Mouse (Mus musculus): Measurements from ENCODE around the gene Olfr523.
"Not testable (repeated sequence)": the region's sequence is repeated elsewhere in the genome, so short reads cannot be mapped to it uniquely, and the experiment has no call there.

Gene Olfr523

DNA sequence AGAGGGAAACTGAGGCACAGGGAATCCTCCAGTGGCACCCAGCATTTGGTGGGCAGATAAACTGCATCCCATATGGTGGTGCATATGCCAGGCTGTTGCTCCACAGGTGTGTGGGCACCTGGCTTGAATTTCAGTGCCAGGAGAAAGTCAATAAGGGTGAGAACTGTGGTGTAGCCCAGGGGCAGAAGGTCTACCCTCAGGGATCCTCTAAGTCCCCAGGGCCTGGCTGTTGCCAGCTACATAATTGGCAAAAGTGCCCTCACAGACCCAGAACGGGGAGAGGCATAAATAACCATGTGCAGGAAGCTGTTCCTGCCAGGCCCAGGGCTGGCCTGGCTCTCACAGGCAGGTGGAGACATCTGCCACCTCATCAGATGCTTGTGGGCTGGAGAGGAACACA, at the start of gene Olfr523:
Gene Olfr523, plus strand, starts transcription at position 282 of the 400 bp plus-strand sequence.
- DNase-seq (ENCODE audit: low spot score in 2 of 2): no peak

DNA sequence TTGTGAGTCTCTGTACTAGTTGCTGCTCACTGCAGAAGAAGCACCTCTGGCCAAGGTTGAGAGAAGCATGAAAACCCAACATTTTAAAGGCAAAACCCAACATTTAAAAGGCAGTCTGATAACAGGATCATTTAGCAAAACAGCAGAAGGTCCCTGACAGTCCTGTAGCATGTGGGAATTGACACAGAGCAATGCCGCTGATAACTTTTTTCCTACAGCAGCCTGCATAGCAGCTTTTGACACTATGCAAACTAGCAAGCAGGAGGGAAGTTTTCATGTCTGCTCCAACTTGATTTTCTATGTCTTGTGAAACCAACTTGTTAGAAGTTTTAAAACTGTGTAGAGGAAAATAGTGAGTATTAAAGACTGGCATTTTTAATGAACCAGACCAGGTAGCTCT, 48.6 kb upstream of the Olfr523 start:
- no peak for DNase-seq (ENCODE audit: low spot score in 2 of 2)

DNA sequence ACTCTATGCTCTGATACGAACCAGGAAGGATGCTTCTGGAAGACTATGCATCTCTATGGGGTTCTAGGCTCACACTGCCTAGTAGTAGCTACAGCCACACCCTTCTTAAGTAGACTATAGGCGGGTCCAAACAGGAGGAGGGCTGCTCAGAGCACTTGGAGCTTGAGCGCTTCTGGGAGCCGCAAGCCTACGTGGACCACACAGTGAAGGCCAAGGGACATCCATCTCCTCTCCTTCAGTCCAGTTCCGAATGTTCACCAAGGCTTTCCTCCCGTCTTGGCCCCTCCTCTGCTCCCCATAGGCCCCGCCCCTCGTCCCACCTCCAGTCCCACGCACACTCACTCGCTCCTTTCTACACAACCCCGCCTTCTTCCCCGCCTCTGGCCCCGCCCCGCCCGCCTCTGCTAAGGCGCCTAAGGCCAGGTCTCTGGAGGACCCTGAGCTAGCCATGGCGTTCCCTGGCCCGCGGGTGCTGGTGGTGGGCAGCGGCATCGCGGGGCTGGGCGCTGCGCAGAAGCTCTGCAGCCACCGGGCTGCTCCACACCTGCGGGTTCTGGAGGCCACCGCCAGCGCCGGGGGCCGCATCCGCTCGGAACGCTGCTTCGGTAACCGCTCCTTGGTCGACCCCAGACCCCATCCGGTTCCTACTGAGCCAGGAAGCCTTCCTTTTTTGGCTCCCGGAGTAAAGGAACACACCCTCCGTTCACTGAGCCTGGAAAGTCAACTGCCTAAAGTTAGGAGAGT, 47.6 kb upstream of the Olfr523 start:
- peak; percentile 81 to 89 for DNase-seq (ENCODE audit: low spot score in 2 of 2)

DNA sequence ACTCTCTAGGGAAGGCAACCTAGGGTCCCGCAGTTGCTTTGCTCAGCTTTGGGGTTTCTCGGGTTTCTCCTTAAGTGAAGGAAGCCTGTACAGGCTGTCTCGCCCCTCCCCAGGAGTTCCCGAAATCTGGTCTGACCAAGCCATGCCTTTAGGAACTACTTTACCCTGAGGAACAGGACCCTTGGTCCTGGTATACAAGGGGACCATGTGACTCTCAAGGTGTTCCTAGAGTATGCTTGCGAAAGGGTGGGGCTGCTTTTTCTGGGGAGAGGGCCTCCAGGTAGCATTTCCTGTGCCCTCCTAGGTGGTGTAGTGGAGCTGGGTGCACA, 47.0 kb upstream of the Olfr523 start:
- no peak for DNase-seq (ENCODE audit: low spot score in 2 of 2)

DNA sequence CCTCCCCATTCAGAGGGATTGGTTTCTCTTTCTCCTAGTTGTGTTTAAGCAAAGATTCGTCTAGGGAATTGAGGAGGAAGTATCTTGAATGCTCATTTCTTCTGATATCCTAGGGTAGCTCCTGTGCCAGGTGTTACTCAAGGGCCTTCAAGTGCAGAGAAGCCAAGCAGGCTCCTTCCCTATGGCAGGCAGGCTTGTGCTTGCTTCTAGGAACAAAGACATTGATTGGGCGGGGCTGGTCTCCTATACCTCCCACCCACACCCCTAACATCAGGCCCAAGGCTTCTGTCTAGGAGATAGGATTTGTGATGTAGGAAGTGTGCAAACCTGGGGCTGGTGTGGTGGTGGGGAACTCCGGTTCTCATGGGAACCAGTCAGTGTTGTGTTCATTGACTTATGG, 46.1 kb upstream of the Olfr523 start:
- DNase-seq (ENCODE audit: low spot score in 2 of 2): no peak

DNA sequence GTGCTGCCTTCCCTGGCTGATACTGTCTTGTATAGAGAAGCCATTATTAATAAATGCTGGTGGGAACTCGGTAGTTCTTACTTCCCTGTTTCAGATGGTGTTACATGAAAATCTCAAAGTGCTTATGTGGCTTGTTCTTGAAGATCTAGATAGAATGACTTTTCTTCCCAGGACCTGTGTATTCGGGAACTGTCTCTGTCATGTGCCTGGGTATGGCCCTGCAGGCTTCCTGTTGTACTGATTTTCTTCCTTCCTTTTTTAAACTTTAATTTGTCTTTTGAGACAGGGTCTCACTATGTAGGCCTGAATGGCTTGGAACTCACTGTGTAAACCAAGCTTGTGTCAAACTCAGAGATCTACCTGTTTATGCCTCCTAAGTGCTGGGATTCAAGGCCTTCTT, 45.1 kb upstream of the Olfr523 start:
- DNase-seq (ENCODE audit: low spot score in 2 of 2): no peak

DNA sequence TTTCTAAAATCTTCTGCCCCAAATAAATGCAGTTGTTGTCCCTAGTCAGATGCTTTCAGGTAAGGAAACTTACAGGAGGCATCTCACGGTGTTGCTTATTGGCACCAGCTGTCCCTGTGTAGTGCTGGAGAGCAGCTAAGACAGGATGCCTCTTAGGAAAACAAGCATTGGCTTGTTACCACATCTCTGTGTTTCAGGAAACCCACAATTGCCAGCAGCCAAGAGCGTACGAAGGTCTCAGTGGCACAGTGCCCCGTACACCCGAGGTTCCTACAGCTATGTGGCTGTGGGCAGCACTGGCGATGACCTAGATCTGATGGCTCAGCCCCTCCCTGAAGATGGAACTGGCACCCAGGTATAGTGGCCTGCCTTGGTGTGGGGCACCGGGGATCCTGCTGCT, 40.8 kb upstream of the Olfr523 start:
- DNase-seq (ENCODE audit: low spot score in 2 of 2): not testable (repeated sequence)

DNA sequence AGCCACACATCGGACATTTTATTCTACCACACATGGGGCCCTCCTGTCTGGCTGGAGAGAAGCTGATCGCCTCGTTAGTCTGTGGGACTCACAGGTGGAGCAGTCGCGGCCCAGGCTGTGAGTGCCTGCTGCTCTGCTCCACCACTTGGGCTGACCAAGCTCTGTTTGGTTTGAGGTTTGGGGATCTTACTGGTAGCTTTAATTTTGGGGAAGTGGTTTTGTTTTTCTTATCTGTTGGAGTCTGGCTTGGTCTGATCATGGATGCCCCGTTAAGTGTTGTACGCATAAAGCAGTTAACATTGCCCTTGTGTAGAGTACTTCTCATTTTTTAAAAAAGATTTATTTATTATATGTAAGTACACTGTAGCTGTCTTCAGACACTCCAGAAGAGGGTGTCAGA, 39.0 kb upstream of the Olfr523 start:
- DNase-seq (ENCODE audit: low spot score in 2 of 2): not testable (repeated sequence)

DNA sequence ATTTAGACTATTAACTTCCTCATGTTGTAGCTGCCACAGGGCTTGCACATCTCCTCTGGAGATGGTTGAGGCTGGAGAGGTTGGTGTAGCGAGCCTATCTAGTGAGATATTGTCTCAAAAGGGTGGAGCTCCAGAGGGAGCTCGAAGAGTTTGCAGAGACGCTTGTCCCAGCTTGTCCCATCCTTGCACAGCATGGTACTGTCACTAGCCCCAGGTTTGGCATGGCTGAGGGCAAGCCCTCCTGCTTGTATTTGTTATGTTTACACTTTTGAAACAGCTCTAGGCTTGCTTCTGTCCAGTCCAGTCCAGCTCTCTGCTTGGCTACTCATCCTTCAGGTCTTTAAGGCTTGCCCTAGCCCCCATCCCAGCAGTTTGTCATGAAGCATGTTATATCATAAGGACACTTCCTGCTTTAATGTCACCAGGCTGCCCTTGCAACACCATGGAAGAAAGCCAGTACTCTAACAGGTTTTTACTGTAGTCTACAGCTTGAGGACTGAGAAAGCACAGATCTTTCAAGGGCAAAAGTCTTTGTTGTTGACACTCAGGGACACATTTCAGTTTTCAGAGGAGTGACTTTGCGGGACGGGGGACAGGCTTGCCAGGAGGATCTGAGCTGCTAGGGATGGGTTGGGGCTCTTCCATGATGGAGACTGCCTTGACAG, 37.8 kb upstream of the Olfr523 start:
- no peak for DNase-seq (ENCODE audit: low spot score in 2 of 2)

DNA sequence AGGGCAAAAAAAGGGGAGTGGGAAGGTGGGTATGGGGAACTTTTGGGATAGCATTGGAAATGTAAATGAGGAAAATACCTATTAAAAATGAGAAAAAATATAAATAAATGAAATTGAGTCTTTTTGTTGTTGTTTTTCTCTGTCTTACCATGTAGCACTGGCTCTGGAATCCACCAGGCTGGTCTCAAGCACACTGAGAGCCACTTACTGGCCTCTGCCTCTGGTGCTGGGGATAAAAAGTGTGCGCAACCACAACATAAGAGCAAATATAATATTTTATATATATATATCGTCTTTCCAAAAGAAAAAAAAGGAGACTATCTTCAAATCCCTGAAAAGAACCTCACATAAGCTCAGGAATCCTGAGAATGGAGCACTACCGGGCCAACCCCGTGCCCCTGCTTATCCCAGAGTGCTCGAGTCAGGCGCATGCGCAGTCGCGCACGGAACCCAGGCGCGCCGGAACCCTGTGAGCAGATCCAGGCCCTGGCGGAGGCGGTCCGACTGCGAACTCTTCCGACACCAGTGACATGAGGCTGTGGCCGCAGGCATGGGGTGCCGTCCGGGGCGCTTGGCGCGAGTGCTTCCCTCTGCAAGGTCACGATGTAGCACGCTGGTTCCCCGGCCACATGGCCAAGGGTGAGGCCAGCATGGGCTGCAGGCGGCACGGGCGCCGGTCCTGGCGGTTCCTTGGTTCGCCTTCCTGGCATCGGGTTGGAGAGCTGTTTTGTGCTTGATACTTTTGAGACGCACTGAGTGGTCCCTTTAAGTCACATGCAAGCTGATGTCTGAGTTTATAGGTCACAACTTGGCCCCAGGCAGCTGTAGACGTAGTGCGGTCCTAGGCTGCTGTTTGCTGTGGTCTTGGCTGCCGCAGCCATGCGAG, 35.6 kb upstream of the Olfr523 start, which contains the start of gene Mtg1:
Gene Mtg1, plus strand, starts transcription at position 430 of the 886 bp plus-strand sequence.
- DNase-seq (ENCODE audit: low spot score in 2 of 2): peak; percentile 95 to 96

DNA sequence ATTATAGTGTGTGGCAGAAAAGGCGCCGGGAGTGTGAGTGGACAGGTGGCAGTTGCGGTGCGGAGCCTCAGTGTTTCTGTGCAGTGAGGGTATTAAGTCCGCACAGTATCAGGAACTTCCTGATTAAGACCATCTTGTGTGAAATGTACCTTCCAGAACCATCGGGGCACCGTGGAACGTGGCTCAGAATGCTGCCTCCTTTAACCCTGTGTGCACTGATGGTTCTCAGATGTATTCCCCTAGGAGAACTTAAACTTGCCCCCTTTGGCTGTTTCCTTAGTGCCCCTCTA, 35.1 kb upstream of the Olfr523 start:
- no peak for DNase-seq (ENCODE audit: low spot score in 2 of 2)

DNA sequence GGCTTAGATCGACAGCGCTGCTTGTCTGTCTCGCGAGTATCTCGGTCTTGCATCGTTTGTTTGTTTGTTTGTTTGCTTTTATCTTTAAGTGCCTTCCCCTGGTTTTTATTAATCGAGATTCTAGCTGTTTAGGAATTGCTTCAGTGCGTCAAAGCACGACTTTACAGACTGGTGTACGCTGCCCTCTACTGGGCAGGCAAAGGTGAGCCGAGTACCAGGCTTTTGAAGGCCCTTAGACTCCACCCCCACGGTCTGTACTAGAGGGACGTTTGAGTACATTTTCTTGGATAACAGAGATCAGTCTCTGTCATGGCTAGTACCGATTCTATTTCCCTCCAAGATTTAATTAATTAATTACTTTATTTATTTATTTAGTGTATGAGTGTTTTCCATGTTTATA, 31.7 kb upstream of the Olfr523 start:
- DNase-seq (ENCODE audit: low spot score in 2 of 2): peak; percentile 57 to 74

DNA sequence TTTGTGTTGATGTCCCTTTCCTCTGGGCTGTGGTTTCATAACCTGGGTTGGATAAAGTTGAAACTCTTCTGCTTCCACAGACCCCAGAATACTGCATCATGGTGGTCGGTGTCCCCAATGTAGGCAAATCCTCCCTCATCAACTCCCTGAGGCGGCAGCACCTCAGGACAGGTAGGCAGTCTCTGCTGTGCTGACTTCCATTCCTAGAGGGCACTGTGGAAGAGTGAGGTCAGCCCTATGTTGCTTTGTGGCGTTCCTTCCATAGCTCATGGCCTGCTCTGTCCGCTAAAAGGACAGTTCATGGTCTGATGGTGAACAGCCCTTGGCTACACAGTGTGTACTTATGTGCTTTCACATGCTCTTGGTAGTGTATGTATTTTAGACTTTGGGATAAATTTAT, 28.5 kb upstream of the Olfr523 start:
- no peak for DNase-seq (ENCODE audit: low spot score in 2 of 2)

DNA sequence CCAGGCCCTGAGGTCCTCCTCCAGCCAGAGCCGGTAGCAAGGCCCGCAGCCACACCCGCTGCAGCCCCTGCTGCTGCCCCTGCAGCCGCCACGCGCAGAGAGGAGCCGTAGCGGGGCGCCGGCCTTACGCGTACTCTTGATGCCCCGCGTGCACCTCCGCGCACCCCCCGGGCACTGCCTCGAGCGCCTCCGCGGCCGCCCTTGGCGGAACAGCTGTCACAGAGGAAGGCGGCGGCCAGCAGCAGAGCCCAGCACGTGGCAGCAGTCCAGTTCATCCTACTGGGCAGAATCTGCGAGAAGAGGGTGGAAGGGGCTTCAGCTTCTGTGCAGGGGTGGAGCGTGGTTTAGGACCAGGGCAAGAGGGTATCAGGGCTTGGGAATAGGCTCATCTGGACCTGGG, 19.6 kb upstream of the Olfr523 start:
- DNase-seq (ENCODE audit: low spot score in 2 of 2): no peak

DNA sequence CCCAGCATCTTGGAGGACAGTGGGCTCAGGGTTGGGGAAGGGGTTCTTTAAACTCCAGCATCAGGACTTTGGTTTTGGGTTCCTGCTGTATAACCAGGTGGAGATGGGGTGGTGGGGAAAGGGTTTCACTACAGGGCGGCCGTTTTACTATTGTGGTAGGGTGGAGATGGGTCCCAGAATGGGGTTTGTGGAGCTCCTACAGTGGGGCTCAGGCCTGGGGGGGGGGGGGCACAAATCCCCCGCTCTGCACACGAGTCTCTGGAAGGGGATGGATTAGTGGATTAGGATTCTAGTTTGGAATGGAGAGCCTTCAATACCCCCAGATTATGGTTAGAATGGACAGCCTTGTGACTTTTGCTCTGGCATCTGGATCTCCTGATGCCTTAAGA, 19.2 kb upstream of the Olfr523 start:
- no peak for DNase-seq (ENCODE audit: low spot score in 2 of 2)

DNA sequence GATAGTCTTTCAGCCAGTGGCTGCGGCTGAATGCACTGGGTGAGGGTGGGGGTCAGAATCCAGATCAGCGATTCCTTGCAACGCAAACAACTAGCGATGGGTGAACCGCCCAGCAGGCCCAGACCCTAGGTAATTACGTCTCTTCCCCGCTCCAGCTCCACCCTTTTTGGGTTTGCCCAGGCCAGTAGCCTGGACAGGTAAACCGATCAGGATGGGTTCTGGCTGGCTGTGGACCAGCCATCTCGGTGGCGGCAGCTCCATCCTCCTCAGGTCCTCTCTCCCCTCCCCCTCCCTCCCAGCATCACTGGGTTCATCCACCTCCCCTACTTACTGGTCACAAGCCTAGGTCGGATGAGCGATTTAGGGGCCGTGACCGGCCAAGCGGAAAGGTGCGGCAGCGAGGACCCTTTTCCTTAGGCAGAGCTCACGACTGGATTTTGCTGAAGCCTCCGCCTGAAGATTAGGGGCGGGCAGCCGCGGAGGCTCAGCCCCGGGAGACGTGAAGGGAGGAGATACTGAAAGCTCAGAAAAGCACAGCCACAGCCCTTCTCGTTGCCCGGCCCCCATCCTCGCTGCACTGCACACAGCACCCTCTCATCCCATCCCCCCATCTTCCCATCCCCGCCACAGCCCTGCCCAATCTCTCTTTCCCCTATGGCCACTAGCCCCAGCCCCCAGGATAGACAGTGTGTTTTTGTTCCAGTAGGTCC, 18.6 kb upstream of the Olfr523 start, which contains the start of gene Sprn:
Gene Sprn, minus strand, starts transcription at position 660 of the 710 bp plus-strand sequence.
- no peak for DNase-seq (ENCODE audit: low spot score in 2 of 2)

DNA sequence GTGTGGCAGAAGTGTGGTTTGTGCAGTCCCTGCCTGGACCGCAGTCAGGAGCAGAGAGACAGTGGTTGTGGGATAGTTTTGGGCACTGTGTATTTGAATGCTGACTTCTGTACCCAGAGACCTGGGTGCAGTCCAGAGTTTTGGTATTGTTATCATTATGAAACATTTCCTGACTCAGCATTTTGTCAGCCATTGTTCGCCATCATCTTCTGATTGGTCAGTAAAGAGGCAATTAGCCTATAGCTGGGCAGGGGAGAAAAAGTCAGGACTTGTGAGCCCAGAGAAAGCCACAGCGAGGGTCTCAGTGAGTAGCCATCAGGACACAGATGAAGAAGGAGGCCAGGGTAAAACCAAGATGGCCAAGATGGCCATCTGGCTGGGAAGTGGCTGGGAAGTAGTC, 12.7 kb upstream of the Olfr523 start:
- DNase-seq (ENCODE audit: low spot score in 2 of 2): no peak

DNA sequence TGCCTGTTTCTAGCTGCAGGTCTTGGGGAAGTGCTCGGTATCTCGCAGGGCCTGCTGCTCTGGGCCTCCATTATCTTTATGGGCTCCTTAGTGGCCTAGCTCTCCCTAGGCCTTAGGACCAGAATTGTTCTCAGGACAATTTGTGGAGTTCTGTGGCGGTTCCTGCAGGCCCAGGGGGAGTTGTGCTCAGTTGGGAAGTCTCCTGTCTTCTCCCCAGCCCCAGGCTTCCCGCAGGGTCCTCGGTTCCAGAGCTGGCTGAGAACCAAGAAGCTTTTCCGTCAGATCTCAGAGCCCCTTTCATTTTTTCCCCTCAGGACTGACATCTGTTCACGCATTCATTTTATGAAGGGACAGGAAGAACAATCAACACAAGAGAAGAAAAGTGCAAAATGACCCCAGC, 8.4 kb upstream of the Olfr523 start, which contains the start of gene Olfr522:
Gene Olfr522, minus strand, starts transcription at position 101 of the 400 bp plus-strand sequence.
- no peak for DNase-seq (ENCODE audit: low spot score in 2 of 2)

DNA sequence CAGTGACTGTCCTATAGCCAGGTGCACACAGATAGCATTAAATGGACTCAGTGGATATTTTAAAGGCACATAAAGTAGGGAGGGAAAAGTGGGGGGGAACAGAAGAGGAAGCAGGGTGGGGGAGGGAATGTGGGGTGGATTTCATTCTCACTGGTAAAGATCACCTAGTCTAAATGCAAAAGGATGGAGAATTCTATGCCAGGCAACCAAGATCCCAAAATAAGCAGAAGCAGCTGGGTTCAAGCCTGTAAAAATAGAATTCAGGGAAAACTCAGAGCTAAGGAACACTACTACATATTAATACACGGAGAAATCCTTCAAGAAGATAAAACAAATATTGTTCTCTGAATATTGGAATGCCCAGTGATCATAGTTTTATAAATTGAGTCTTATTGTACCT, 5.1 kb upstream of the Olfr523 start:
- DNase-seq (ENCODE audit: low spot score in 2 of 2): no peak

DNA sequence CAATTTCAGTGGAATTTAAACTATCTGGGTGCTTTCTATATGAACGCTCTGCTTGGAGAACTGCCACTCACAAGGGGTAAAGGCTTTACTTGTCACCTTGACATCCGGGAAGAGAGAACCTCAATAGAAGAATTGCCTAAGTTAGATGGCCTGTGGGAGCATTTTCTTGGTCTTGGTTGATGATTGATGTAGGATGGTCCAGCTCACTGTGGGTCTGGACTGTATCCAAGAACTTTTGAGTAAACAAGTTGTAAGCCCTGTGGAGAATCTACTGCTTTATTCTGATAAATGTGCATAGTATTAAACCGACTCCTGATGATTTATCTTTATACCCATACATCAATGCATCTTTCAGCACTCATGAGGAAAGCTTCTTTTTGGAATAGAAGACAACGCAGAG, 3.6 kb upstream of the Olfr523 start:
- DNase-seq (ENCODE audit: low spot score in 2 of 2): no peak

DNA sequence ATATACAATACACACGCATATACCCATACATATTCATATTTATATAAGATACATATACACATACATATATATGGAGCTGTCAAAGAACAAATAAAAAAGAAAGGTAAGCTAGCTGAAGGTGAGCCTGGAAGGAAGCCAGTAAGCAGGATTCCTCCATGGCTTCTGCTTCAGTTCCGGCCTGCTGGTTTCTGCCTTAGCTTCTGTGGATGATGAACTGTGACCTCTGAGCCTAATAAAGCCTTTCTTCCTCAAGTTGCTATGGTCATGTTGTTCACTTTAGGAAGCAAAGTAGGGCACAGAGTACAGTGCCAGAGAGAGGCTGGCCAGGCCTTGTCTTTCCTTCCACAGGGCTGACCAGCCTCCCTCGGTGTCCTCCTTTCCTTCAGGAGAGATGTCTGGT, 2.2 kb upstream of the Olfr523 start:
- no peak for DNase-seq (ENCODE audit: low spot score in 2 of 2)

DNA sequence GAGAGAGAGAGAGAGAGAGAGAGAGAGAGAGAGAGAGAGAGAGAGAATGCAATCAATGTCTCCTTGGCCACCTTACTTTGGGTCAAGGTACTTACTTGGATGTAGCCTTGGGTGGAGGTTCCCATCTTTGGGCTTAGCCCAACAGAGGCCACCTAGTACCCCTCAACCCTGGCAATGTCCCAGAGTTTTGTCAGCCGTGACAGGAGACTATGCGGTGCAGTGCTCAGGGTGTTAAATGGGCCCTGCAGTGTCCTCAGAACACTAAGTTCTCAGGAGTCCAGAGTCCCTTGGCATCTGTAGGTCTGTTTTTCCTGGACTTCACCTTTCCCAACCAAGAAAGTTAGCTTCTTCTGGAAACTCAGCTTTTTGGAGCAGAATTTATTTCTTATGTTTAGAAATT, 6.2 kb downstream of the Olfr523 start:
- no peak for DNase-seq (ENCODE audit: low spot score in 2 of 2)
